Mouse (Mus musculus) left cerebral cortex, postnatal 36 days (tissue): ENCODE data around the gene Tnfsfm13. TPM values are rescaled to one million over a fixed set of nuclear protein-coding genes. Genes with fewer than 3 reads are reported as not detected.
"Not testable (repeated sequence)": the region's sequence is repeated elsewhere in the genome, so short reads cannot be mapped to it uniquely, and the experiment has no call there.

Experiments used
- DNase-seq, 2 experiments: peaks; one replicate each; pipeline ENCODE4 v3.0.0; 2021 to 2022; ENCODE audit warnings: low spot score in 2 of 2, mixed read lengths in 1 of 2
- intact Hi-C: fragments of 180-260 bp; cut with DNase I; formaldehyde crosslinking; loops from one replicate; pipeline ENCODE4 v1.15.1; 2025
- total RNA-seq, 2 experiments: library from RNA; stranded (reverse); gene quantifications; 2 replicates each; pipeline ENCODE4 v1.2.3; 2021

Tnfsfm13 gene
- total RNA-seq, 2 experiments from 2014 or later: 1.7 to 3.0 TPM

DNA sequence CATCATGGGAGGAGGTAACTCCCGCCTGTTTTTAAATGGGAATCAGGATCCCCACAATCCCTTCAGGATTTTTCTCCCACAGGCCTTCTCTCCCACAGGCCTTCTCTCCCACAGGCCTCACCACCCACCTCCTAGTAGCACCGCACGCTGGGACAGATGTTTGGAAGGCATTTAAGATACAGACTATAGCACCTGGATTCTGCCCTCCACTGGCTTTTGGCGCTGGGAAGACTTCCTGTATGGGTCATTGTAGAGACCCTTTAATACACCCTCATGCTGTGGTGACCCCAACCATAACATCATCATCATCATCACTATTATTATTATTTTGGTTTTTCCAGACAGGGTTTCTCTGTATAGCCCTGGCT is 11.6 kb upstream of the Tnfsfm13 start:
- no peak for DNase-seq
- intact Hi-C loops: no loop called here

DNA sequence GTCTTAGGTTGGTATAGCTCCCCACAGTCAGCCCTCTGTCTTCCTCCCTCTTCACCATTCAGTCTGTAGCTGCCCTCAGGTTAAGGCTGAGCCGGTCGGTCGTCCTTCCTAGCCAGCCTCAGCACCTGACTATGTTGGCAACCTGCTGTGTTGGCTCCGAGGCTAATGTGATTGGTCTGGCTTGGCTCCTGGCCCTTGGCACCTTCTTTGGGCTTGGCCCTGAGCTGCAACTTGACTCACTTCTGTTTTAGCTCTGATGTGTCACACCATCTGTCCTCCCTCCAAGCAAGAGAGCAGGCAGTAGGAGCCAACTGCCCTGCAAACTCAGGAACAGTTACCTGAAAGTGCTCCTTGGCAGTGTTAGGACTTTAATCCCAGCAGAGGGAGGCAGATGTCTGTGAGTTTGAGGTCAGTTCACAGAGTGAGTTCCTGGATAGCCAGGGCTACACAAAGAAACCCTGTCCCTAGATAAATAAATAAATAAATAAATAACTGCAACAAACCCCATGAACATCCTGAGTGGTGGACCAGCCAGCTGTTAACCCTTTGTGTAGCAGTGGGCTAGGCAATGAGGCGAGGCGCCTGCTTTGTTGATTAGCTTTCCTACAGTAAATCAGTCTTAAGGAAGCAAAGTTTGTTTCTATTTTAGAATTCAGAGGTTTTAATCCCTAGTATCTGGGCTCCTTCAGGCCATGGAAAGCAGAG is 11.0 kb upstream of the Tnfsfm13 start:
- peak in 1 of 2 experiments; percentile 39 for DNase-seq
- intact Hi-C loops: no loop called here

DNA sequence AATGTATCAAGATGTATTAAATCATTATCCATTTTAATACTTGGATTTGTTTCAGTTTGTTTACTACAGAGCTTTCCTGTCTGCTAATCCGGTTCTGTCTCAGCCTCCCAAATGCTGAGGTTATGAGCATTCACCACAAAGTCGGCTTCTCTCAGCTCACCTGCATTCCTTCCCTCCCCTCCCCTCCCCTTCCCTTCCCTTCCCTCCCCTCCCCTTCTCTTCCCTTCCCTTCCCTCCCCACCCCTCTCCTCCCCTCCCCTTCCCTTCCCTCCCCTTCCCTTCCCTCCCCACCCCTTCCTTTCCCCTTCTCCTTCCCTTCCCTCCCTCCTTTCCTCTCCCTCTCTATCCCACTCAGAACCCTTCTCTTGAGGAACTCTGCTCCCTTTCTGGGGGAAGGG is 8.7 kb upstream of the Tnfsfm13 start:
- no peak for DNase-seq
- intact Hi-C loops: no loop called here

DNA sequence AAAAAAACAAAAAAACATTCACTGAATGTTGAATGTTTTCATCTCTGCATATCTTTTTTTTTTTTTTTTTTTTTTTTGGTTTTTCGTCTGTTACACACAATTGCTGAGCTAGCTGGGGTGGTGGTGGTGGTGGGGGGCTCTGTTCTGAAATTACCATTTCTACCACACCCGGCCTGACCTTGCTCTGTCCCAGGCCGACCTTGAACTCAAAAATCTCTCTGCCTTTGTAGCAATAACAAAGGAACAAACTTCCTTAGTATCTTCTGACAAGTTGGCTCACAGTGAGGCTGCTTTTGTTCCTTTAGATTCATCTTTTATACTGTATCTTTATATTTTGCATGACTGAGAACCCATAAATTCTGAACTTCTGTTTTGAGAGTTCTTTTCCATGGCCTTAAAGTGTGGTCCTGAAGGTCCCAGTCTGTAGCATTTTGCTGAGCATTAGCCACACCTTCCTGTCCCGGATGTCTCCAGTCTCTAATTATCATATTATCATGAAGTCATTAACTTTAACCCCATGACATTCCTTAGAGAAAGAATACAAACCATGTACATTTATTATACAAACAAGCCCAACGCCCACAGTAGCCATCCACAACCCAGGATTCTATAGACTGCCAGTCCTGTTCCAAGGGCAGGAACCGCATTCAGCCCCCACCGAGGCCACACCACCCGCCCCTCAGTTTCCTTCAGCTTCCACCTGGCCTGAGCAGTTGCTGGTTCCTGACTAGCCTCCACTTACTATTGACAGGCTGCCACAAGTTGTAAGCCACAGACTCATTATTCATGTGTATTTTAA is 8.1 kb upstream of the Tnfsfm13 start:
- no peak for DNase-seq
- intact Hi-C loops: no loop called here

DNA sequence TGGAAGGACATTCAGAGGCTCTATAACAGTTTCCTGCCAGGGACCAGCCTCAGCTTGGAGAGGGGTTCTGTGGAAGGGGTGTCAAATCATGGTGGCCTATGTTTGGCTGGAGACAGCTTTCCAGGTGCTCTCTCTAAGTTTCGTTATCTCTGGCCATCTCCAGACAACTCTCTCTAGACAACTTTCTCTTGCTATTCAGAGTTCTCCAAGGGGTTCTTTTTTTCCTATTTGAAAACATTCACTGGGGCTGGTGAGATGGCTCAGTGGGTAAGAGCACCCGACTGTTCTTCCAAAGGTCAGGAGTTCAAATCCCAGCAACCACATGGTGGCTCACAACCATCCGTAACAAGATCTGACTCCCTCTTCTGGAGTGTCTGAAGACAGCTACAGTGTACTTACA is 7.5 kb upstream of the Tnfsfm13 start:
- DNase-seq, intact Hi-C loops: not testable (repeated sequence)

DNA sequence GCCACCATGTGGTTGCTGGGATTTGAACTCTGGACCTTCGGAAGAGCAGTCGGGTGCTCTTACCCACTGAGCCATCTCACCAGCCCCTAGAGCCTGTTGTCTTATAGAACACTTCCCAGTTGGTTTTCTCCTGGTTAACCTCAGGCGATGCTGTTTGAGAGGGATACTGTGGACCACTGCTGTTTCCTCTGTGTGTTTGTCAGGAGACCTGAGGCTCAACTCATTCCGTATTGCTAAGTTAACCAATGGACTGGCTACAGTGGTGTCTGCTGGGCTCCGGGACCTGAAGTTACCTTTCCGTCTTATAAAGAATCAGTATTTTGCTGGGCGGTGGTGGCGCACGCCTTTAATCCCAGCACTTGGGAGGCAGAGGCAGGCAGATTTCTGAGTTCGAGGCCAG is 7.0 kb upstream of the Tnfsfm13 start:
- intact Hi-C loops, DNase-seq: not testable (repeated sequence)

DNA sequence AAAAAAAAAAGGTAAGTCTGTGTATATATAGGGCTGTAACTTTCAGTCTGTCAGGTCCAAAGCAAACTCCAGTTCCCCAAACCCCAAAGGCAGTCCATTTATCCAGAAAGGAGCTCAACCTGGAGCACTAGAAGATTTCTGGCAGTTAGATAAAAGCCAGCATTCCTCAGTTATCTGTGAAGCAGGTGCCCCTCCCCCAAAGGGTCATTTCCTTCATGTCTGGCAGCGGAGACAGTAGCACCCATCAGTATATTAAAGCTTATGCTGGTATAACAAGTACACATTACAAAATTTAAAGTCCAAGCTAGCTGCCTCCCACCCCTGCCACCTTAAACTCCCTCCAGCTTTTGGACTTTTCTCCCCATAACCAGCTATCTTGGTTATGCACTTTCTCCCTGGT is 3.7 kb upstream of the Tnfsfm13 start:
- intact Hi-C loops: no loop called here
- DNase-seq: no peak

DNA sequence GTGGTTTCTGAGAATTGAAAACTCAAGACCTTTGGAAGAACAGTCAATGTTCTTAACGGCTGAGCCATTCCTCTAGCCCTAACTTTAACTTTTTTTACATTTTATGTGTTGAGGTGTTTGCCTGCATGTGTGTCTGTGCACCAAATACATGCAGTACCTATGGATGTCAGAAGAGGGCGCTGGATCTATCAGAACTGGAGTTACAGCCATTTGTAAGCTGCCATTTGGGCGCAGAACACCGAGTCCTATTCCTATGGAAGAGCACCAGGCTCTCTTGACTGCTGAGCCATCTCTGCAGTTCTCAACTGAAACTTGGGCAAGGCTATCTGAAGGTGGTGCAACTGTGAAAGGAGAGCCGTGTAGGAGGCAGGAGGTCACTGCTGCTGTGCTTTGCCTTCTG is 2.7 kb upstream of the Tnfsfm13 start:
- no peak for DNase-seq
- intact Hi-C loops: no loop called here

DNA sequence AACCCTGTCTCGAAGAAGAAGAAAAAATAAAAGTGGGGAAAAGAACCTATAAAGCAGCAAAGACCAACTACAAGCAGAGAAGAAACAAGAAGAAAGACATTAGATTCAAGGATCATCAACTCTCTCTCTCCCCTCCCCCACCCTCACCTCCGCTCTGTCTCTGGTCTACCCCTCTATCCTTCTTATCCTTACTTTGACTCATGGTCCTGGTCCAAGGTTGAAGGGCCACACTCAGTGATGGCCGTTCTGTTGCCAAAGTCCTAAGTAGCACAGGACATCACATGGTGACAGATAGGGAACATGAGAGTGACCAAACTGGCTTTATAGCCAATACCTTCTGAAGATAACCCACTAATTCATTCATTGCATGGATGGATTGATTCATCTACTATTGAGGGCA is 1.5 kb upstream of the Tnfsfm13 start:
- intact Hi-C loops: no loop called here
- DNase-seq: no peak

DNA sequence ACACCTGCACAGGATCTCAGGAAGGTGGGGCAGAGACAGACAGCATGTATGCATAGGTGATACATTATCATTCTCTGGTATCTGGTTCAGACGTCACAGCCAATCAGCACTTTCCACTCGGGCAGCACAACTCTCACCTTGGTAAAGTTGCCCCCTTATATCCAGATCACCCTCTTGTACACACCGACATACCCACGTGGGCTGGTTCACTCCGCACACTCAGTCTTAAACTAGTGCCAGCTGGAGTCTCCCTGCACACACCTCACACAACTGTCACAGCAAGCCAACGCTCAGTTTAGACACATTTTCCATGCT is 895 bp downstream of the Tnfsfm13 start:
- intact Hi-C loops: no loop called here
- peak; percentile 52 to 58 for DNase-seq

DNA sequence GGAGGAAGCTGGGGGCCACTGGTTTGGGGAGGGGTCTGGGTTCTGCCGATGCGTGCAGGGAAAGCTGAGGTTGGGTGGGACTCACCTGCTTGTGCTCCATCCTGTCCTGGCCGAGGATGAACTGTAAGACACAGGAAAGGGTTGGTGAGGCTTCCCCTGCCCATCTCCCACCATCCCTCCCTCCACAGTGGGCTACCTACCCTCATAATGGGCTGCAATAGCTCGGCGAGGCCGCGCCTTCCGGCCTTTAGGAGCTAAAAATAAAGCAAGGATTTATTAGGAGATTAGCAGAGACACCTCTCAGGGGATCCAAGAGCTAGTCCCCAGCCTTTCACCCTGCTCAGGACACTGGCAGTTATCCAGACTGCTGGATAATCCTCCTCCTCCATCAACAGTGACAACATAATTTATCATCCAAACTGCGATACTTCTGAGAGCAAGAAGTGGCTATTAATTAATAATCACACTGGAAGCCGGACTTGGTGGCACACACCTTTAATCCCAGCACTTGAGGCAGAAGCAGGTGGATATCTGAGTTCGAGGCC is 2.4 kb downstream of the Tnfsfm13 start:
- intact Hi-C loops: no loop called here
- DNase-seq: no peak

DNA sequence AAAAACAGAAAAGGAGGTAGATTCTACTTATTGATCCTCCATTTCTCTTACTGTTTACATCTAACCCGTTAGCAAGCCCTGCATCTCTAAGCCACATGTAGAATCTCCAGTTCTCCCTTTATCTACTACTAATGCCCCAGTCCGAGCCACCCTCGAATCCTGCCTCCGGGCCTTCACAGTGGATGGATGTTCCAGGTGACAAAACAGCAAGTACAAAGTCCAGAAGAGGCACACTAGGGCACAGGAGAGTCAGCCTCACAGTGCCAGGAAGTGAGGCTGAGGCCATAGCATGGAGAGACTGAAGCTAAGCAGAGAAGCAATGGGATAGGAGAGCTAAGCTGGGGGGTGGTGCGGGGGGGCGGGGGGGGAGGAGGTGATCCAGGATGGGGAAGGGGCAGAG is 3.0 kb downstream of the Tnfsfm13 start:
- no peak for DNase-seq

DNA sequence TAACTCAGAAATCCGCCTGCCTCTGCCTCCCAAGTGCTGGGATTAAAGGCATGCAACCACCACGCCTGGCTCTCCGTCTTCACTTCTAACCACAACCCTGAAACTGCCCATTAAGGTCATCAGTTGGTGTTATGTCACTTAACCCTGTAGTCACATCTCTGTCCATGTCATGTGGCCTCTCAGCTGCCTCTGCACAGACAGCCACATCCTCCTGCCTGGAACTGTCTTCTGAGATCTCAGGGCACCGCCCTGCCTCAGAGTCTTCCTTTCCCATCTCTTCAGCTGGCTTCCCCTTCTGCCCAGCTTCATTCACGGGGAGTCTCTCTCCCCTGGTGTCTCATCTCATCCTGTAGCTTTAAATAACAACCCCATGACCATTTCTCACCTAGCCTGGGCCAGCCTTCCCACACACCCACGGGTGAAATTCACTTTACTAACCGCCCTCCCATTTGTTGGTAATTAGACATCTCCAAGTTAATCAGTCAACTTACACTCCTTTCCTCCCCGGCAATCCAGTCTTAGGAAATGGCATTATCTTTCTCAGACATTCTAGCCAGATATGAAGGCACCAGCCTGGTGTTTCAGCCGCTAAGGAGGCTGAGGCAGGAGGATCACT is 3.6 kb downstream of the Tnfsfm13 start:
- intact Hi-C loops: no loop called here
- DNase-seq: no peak

More for the DNA sequence above, 3.0 kb downstream of the Tnfsfm13 start:
- intact Hi-C loops: no loop called here

DNA sequence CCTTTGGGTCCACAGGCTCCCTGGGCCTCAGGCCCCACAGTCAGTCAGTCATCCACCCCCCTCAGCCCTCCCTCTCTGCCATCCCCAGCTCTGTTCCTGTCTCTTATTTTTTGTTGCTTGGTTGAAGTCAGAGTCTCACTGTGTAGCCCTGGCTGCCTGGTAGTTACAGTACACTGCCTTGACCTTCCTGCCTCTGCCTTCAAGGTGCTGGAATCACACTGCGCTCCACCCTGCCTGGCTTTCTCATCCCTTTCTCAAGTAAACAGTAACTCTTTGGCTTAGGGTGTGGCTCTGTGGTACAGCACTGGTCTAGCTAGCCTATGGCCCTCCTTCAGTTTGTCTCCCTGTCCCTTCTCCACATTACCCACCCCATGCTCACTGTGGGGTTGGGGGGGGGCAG is 6.0 kb downstream of the Tnfsfm13 start:
- intact Hi-C loops: no loop called here
- no peak for DNase-seq

DNA sequence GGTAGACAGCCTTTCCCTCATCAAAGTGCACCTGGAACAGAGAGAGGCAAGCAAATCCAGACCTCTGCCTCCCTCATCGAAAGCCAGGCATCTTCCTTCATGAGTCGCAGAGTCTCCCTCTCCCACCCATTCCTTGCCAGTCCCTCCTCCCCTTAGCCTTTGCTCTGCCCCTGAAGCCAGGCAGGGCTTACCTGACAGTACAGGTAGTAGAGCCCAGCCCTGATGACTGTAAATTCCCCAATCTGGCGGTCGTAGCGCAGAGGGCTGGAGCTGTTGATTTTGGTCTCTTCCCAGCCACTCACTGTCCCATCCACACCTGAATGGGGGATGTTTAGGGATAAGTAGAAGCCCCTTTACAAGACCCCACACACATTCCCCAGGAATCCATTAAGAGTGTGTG is 8.8 kb downstream of the Tnfsfm13 start:
- no peak for DNase-seq
- intact Hi-C loops: no loop called here

DNA sequence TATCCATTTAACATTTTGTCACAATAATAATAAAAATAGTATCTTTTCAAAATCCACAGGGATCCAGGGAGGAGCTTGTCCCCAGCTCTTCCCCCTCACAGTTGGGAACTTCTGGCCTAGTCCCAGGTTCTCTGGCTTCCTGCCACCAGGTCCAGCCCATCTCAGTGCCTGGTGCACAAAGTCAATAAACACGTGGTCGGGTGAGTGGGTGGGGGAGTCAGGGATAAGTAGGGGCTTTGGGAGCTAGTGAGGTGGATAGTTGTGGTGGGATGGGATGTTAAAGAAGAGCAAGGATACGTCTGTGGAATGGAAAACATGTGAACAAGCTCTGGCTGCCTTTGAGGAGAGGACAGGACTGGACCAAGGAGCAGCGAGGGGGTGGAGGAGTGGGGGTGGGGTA is 9.5 kb downstream of the Tnfsfm13 start:
- intact Hi-C loops: no loop called here
- peak in 1 of 2 experiments; percentile 41 for DNase-seq

DNA sequence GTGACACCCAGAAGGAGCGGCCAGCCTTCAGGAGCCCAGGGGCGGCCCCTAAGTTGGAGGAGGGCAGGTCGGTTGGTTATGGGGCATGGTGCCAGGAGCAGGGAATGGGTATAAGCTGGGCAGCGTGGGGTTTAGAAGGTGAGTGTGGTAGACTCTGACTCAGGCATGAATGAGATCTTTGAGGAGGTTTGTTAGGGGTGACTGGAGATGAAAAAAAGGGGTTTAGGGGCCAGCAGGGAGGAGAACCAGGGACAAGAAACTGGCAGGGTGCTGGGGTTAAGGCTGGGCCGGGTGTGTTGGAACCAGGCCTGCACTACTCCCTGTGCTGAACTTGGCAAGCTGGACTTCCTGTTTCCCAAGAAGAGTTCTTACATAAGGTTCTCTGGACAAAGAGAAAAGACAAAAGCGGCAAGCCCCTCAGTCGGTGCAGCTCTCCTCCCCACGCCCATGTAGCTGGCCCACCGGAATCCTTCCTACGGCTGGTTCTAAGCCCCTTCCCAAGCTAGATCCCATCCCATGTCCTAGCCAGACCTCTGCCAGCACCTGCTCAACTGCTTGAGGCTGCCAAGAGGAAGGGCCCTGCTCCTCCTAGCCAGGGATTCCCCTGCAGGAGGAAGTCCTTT is 10.3 kb downstream of the Tnfsfm13 start, which contains the start of gene Tnfsf13:
TSS of gene Tnfsf13 (minus strand) at position 259 of the 623 bp plus-strand sequence.
- DNase-seq: peak in 1 of 2 experiments; percentile 44
- intact Hi-C loops: no loop called here

DNA sequence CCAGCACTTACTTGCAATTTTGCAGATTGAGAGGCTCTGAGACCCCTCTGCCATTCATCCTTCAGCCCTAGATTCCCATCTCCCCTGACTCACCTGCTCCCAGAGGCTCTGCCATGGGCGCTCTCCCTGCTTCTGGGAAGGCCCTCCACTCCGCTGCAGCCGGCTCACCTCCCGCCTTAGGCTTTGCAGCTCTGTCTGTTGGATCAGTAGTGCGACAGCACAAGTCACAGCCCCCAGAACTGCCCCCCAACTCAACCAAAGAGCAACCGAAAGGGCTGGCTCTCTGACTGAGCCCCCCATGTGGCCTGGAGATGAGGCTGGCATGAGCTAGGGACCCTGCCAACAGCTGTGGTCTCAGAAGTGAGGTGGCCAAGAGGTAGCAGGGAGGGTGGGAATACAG is 11.0 kb downstream of the Tnfsfm13 start:
- DNase-seq: no peak
- intact Hi-C loops: loop anchor here (5.0 kb wide), 1 partner anchor 217 kb away; the partner anchor contains the start of genes 2810408A11Rik and Neurl4

DNA sequence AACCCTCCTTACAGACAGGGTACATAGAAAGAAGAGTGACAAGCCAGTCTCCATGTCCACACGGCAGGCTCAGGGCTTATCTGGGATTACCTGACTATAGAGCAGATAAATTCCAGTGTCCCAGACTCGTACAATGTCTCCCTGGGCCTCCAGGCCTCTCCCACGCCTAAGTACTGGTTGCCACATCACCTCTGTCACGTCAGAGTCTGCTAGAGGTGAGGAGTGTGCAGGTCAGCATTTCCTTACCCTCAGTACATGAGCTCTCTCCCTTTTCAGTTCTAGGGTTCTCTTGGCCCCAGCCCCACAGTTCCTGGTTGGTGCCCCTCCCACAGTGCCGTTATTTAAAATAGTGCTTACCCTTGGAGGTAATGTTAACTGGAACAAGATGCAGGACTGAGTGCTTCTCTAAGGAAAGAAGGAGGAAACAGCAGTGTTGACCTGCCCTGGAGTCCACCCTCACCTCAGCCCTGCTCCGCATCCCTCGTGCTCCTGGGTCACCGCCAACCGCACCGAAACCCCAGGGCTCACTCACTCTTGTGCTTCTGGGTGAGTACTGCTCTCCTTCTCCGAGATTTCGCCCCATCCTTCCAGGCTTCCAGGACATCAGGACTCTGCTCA is 11.7 kb downstream of the Tnfsfm13 start:
- no peak for DNase-seq
- intact Hi-C loops: loop anchor here (5.0 kb wide), 1 partner anchor 218 kb away; the partner anchor contains the start of genes 2810408A11Rik and Neurl4
